Mouse (Mus musculus): Measurements from ENCODE around the gene Pkd2. TPM values are rescaled to one million over a fixed set of nuclear protein-coding genes. Genes with fewer than 3 reads are reported as not detected.

Gene Pkd2
- polyA plus RNA-seq (2014; fragmentation: Nextera tagmentation; extraction: Ambion mirVana): 6.8 and 6.9 TPM in 2 replicates

GRCm38 (mm10) chr5:104458832-104459705, at the start of gene Pkd2:
Gene Pkd2, plus strand, starts transcription at chr5:104459450.
- DNase-seq (ENCODE audit: low spot score) (peak; percentile 82), ATAC-seq (replicated peaks; ENCODE audit: low FRiP score) (peak; percentile 82)
- H3K9ac ChIP-seq (ENCODE audit: low read depth, low read length): peak within 1 kb of the TSS; percentile 63
- peak within 1 kb of the TSS; percentile 68 for H3K4me3 ChIP-seq (ENCODE audit: low read depth, low read length)
- H3K4me1 ChIP-seq (replicated peaks; ENCODE audit: control insufficient read depth, insufficient read depth, low read length): no peaks in the 10 kb centered on the region
- WGBS: 10% methylated on average over 46 of the region's 46 CpGs
- peak within 1 kb of the TSS; percentile 9; the same call in 1 of the 2 replicates for H3K27ac ChIP-seq (ENCODE audit: low read depth, low read length)
- peaks cover 12% of the 10 kb centered on the region; the same call in 1 of the 2 replicates for H3K27me3 ChIP-seq (replicated peaks; ENCODE audit: control insufficient read depth, insufficient read depth, low read length)
- no peaks in the 10 kb centered on the region for H3K36me3 ChIP-seq (ENCODE audit: control insufficient read depth, insufficient read depth, low read length)
- H3K4me2 ChIP-seq: peak within 1 kb of the TSS; percentile 78
- no peaks in the 10 kb centered on the region for H3K9me3 ChIP-seq (ENCODE audit: control insufficient read depth, low read length)

GRCm38 (mm10) chr5:104415999-104416398, 43.3 kb upstream of the Pkd2 start:
- Histone ChIP-seq H3K4me1 (replicated peaks; ENCODE audit: control insufficient read depth, insufficient read depth, low read length) (no peaks in the 10 kb centered on the region), H3K36me3 (ENCODE audit: control insufficient read depth, insufficient read depth, low read length) (no peaks in the 10 kb centered on the region), H3K9me3 (ENCODE audit: control insufficient read depth, low read length) (no peaks in the 10 kb centered on the region), H3K27me3 (replicated peaks; ENCODE audit: control insufficient read depth, insufficient read depth, low read length) (no peaks in the 10 kb centered on the region), H3K9ac (ENCODE audit: low read depth, low read length) (no peak overlapping the region), H3K27ac (ENCODE audit: low read depth, low read length) (no peak overlapping the region), H3K4me3 (ENCODE audit: low read depth, low read length) (no peak overlapping the region), H3K4me2 (no peak overlapping the region)
- ATAC-seq (replicated peaks; ENCODE audit: low FRiP score): no peak
- DNase-seq (ENCODE audit: low spot score): no peak
- WGBS: 75% methylated on average over 2 of the region's 2 CpGs

GRCm38 (mm10) chr5:104417028-104417427, 42.2 kb upstream of the Pkd2 start:
- DNase-seq (ENCODE audit: low spot score) (no peak), ATAC-seq (replicated peaks; ENCODE audit: low FRiP score) (no peak)
- Histone ChIP-seq H3K4me1 (replicated peaks; ENCODE audit: control insufficient read depth, insufficient read depth, low read length) (no peaks in the 10 kb centered on the region), H3K9ac (ENCODE audit: low read depth, low read length) (no peak overlapping the region), H3K36me3 (ENCODE audit: control insufficient read depth, insufficient read depth, low read length) (no peaks in the 10 kb centered on the region), H3K27me3 (replicated peaks; ENCODE audit: control insufficient read depth, insufficient read depth, low read length) (no peaks in the 10 kb centered on the region), H3K9me3 (ENCODE audit: control insufficient read depth, low read length) (no peaks in the 10 kb centered on the region), H3K4me2 (no peak overlapping the region), H3K4me3 (ENCODE audit: low read depth, low read length) (no peak overlapping the region), H3K27ac (ENCODE audit: low read depth, low read length) (no peak overlapping the region)
- WGBS: 74% methylated on average over 3 of the region's 3 CpGs

- H3K4me2 ChIP-seq: no peak overlapping the region
- H3K27me3 ChIP-seq (replicated peaks; ENCODE audit: control insufficient read depth, insufficient read depth, low read length): no peaks in the 10 kb centered on the region
- WGBS: 93% methylated on average over 1 of the region's 1 CpGs
- DNase-seq (ENCODE audit: low spot score) (no peak), ATAC-seq (replicated peaks; ENCODE audit: low FRiP score) (no peak)
- no peak overlapping the region for H3K9ac ChIP-seq (ENCODE audit: low read depth, low read length)
- no peaks in the 10 kb centered on the region for H3K36me3 ChIP-seq (ENCODE audit: control insufficient read depth, insufficient read depth, low read length)
- no peaks in the 10 kb centered on the region for H3K4me1 ChIP-seq (replicated peaks; ENCODE audit: control insufficient read depth, insufficient read depth, low read length)
- no peaks in the 10 kb centered on the region for H3K9me3 ChIP-seq (ENCODE audit: control insufficient read depth, low read length)
- no peak overlapping the region for H3K27ac ChIP-seq (ENCODE audit: low read depth, low read length)
- no peak overlapping the region for H3K4me3 ChIP-seq (ENCODE audit: low read depth, low read length)
Measured at GRCm38 (mm10) chr5:104417721-104418120, 41.5 kb upstream of the Pkd2 start.

GRCm38 (mm10) chr5:104422039-104422438, 37.2 kb upstream of the Pkd2 start:
- no peak for ATAC-seq (replicated peaks; ENCODE audit: low FRiP score)

GRCm38 (mm10) chr5:104423861-104424260, 35.4 kb upstream of the Pkd2 start:
- WGBS: 81% methylated on average over 3 of the region's 3 CpGs
- Histone ChIP-seq H3K4me1 (replicated peaks; ENCODE audit: control insufficient read depth, insufficient read depth, low read length) (no peaks in the 10 kb centered on the region), H3K4me2 (no peak overlapping the region), H3K36me3 (ENCODE audit: control insufficient read depth, insufficient read depth, low read length) (no peaks in the 10 kb centered on the region), H3K27ac (ENCODE audit: low read depth, low read length) (no peak overlapping the region), H3K9ac (ENCODE audit: low read depth, low read length) (no peak overlapping the region), H3K9me3 (ENCODE audit: control insufficient read depth, low read length) (no peaks in the 10 kb centered on the region), H3K4me3 (ENCODE audit: low read depth, low read length) (no peak overlapping the region), H3K27me3 (replicated peaks; ENCODE audit: control insufficient read depth, insufficient read depth, low read length) (no peaks in the 10 kb centered on the region)
- no peak for DNase-seq (ENCODE audit: low spot score)
- no peak for ATAC-seq (replicated peaks; ENCODE audit: low FRiP score)

More at GRCm38 (mm10) chr5:104422039-104422438, 37.2 kb upstream of the Pkd2 start:
- H3K9me3 ChIP-seq (ENCODE audit: control insufficient read depth, low read length): no peaks in the 10 kb centered on the region
- no peaks in the 10 kb centered on the region for H3K36me3 ChIP-seq (ENCODE audit: control insufficient read depth, insufficient read depth, low read length)
- WGBS: 55% methylated on average over 2 of the region's 2 CpGs
- no peaks in the 10 kb centered on the region for H3K4me1 ChIP-seq (replicated peaks; ENCODE audit: control insufficient read depth, insufficient read depth, low read length)
- DNase-seq (ENCODE audit: low spot score): no peak
- H3K4me2 ChIP-seq: no peak overlapping the region
- H3K9ac ChIP-seq (ENCODE audit: low read depth, low read length): no peak overlapping the region
- no peaks in the 10 kb centered on the region for H3K27me3 ChIP-seq (replicated peaks; ENCODE audit: control insufficient read depth, insufficient read depth, low read length)
- H3K27ac ChIP-seq (ENCODE audit: low read depth, low read length): no peak overlapping the region
- no peak overlapping the region for H3K4me3 ChIP-seq (ENCODE audit: low read depth, low read length)

GRCm38 (mm10) chr5:104425949-104426348, 33.3 kb upstream of the Pkd2 start:
- Histone ChIP-seq H3K36me3 (ENCODE audit: control insufficient read depth, insufficient read depth, low read length) (no peaks in the 10 kb centered on the region), H3K4me2 (no peak overlapping the region), H3K4me3 (ENCODE audit: low read depth, low read length) (no peak overlapping the region), H3K27ac (ENCODE audit: low read depth, low read length) (no peak overlapping the region), H3K27me3 (replicated peaks; ENCODE audit: control insufficient read depth, insufficient read depth, low read length) (no peaks in the 10 kb centered on the region), H3K4me1 (replicated peaks; ENCODE audit: control insufficient read depth, insufficient read depth, low read length) (no peaks in the 10 kb centered on the region), H3K9me3 (ENCODE audit: control insufficient read depth, low read length) (no peaks in the 10 kb centered on the region), H3K9ac (ENCODE audit: low read depth, low read length) (no peak overlapping the region)
- ATAC-seq (replicated peaks; ENCODE audit: low FRiP score): no peak
- DNase-seq (ENCODE audit: low spot score): no peak
- WGBS: 38% methylated on average over 8 of the region's 8 CpGs

- DNase-seq (ENCODE audit: low spot score): no peak
- ATAC-seq (replicated peaks; ENCODE audit: low FRiP score): no peak
Measured at GRCm38 (mm10) chr5:104432886-104433285, 26.4 kb upstream of the Pkd2 start.

More at GRCm38 (mm10) chr5:104432886-104433285, 26.4 kb upstream of the Pkd2 start:
- Histone ChIP-seq H3K4me2 (no peak overlapping the region), H3K4me3 (ENCODE audit: low read depth, low read length) (no peak overlapping the region), H3K36me3 (ENCODE audit: control insufficient read depth, insufficient read depth, low read length) (no peaks in the 10 kb centered on the region), H3K9me3 (ENCODE audit: control insufficient read depth, low read length) (no peaks in the 10 kb centered on the region), H3K4me1 (replicated peaks; ENCODE audit: control insufficient read depth, insufficient read depth, low read length) (no peaks in the 10 kb centered on the region), H3K9ac (ENCODE audit: low read depth, low read length) (no peak overlapping the region), H3K27me3 (replicated peaks; ENCODE audit: control insufficient read depth, insufficient read depth, low read length) (no peaks in the 10 kb centered on the region), H3K27ac (ENCODE audit: low read depth, low read length) (no peak overlapping the region)
- WGBS: 37% methylated on average over 12 of the region's 12 CpGs

Data from liver, embryonic 11.5 days (tissue).